Mouse (Mus musculus): ENCODE results near the gene Chst11. TPM values are rescaled to one million over a fixed set of nuclear protein-coding genes. Genes with fewer than 3 reads are reported as not detected.

The Chst11 gene
- total and polyA plus RNA-seq, 2 experiments: 0.09 to 0.16 TPM

- no peak for DNase-seq (ENCODE audit: extremely low read depth, low read depth, low spot score)
- TF ChIP-seq CTCF (IDR thresholded peaks at IDR 0.05; ENCODE audit: low read depth, low read length) (no peak), POLR2A (IDR thresholded peaks at IDR 0.05; ENCODE audit: extremely low read depth, insufficient read depth, low read length) (no peak)
- no peaks in the 10 kb centered on the region for H3K27me3 ChIP-seq (ENCODE audit: control insufficient read depth, insufficient read depth, low read length)
- WGBS: 90% methylated on average over 4 of the region's 4 CpGs
- H3K4me3 ChIP-seq (ENCODE audit: insufficient read depth, low read depth, low read length): no peak overlapping the region
- H3K36me3 ChIP-seq (ENCODE audit: control insufficient read depth, insufficient read depth, low read length): no peaks in the 10 kb centered on the region
- no peak overlapping the region for H3K27ac ChIP-seq (replicated peaks; ENCODE audit: insufficient read depth, low read depth, low read length)
- H3K4me1 ChIP-seq (ENCODE audit: control insufficient read depth, insufficient read depth, low read length): no peaks in the 10 kb centered on the region
- no peak overlapping the region for H3K9ac ChIP-seq (ENCODE audit: low read depth, low read length)
- no peaks in the 10 kb centered on the region for H3K79me2 ChIP-seq (ENCODE audit: control insufficient read depth, insufficient read depth, low read length)
Measured at GRCm38 (mm10) chr10:83212618-83213017, 227.3 kb downstream of the Chst11 start.

DNA sequence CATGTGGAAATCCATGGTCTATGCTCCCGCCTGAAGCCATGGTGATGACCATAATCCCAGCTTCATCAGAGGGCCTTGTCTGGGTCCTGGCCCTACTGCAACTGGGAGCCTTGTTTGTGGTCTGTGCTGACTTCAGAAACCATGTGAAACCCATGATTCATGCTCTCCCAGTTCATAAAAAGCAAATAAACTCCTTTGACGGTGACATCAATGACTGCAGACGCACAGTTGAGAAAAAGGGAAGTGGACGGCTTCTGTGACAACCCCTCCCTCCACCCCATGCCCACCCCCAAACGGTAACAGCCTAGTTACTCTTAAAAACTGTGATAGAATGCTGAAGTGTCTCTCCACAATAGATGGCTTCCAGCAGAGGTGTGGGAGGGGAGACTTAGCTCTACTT, 230.3 kb downstream of the Chst11 start:
- H3K27ac ChIP-seq (replicated peaks; ENCODE audit: insufficient read depth, low read depth, low read length): no peak overlapping the region
- no peak overlapping the region for H3K9ac ChIP-seq (ENCODE audit: low read depth, low read length)
- H3K4me1 ChIP-seq (ENCODE audit: control insufficient read depth, insufficient read depth, low read length): no peaks in the 10 kb centered on the region
- H3K27me3 ChIP-seq (ENCODE audit: control insufficient read depth, insufficient read depth, low read length): no peaks in the 10 kb centered on the region
- no peak for DNase-seq (ENCODE audit: extremely low read depth, low read depth, low spot score)
- H3K36me3 ChIP-seq (ENCODE audit: control insufficient read depth, insufficient read depth, low read length): no peaks in the 10 kb centered on the region
- no peaks in the 10 kb centered on the region for H3K79me2 ChIP-seq (ENCODE audit: control insufficient read depth, insufficient read depth, low read length)
- 83% methylated on average over 5 of the region's 5 CpGs for WGBS
- H3K4me3 ChIP-seq (ENCODE audit: insufficient read depth, low read depth, low read length): no peak overlapping the region
- no peak for TF ChIP-seq CTCF (IDR thresholded peaks at IDR 0.05; ENCODE audit: low read depth, low read length)
- no peak for TF ChIP-seq POLR2A (IDR thresholded peaks at IDR 0.05; ENCODE audit: extremely low read depth, insufficient read depth, low read length)

DNA sequence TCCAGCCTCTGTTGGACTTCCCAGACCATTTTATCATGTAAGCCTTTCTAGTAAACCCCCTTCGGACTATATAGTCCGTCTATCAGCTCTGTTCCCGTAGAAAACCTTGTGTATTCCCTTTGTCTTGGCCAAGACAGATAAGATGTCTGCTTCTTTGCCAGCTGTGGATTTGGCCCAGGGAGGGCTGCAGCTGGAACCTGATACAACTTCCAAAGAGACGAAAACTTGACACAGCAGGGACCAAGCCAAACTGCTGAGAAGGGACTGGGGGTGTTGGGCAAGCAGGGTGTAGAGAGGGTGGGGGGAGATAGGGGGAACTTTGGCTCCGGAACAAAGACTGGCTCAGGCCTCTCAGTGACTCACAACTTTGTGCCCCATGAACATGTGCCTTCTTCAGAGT, 232.0 kb downstream of the Chst11 start:
- Histone ChIP-seq H3K27me3 (ENCODE audit: control insufficient read depth, insufficient read depth, low read length) (no peaks in the 10 kb centered on the region), H3K4me1 (ENCODE audit: control insufficient read depth, insufficient read depth, low read length) (no peaks in the 10 kb centered on the region), H3K36me3 (ENCODE audit: control insufficient read depth, insufficient read depth, low read length) (no peaks in the 10 kb centered on the region), H3K9ac (ENCODE audit: low read depth, low read length) (no peak overlapping the region), H3K4me3 (ENCODE audit: insufficient read depth, low read depth, low read length) (no peak overlapping the region), H3K79me2 (ENCODE audit: control insufficient read depth, insufficient read depth, low read length) (no peaks in the 10 kb centered on the region), H3K27ac (replicated peaks; ENCODE audit: insufficient read depth, low read depth, low read length) (no peak overlapping the region)
- DNase-seq (ENCODE audit: extremely low read depth, low read depth, low spot score): no peak
- TF ChIP-seq CTCF (IDR thresholded peaks at IDR 0.05; ENCODE audit: low read depth, low read length) (no peak), POLR2A (IDR thresholded peaks at IDR 0.05; ENCODE audit: extremely low read depth, insufficient read depth, low read length) (no peak)
- WGBS: 73% methylated on average over 5 of the region's 5 CpGs

GRCm38 (mm10) chr10:83218778-83219177, 233.5 kb downstream of the Chst11 start:
- WGBS: 57% methylated on average over 2 of the region's 2 CpGs
- Histone ChIP-seq H3K79me2 (ENCODE audit: control insufficient read depth, insufficient read depth, low read length) (no peaks in the 10 kb centered on the region), H3K27me3 (ENCODE audit: control insufficient read depth, insufficient read depth, low read length) (no peaks in the 10 kb centered on the region), H3K36me3 (ENCODE audit: control insufficient read depth, insufficient read depth, low read length) (no peaks in the 10 kb centered on the region), H3K4me3 (ENCODE audit: insufficient read depth, low read depth, low read length) (no peak overlapping the region), H3K4me1 (ENCODE audit: control insufficient read depth, insufficient read depth, low read length) (no peaks in the 10 kb centered on the region), H3K9ac (ENCODE audit: low read depth, low read length) (no peak overlapping the region), H3K27ac (replicated peaks; ENCODE audit: insufficient read depth, low read depth, low read length) (no peak overlapping the region)
- no peak for DNase-seq (ENCODE audit: extremely low read depth, low read depth, low spot score)
- TF ChIP-seq CTCF (IDR thresholded peaks at IDR 0.05; ENCODE audit: low read depth, low read length): no peak
- no peak for TF ChIP-seq POLR2A (IDR thresholded peaks at IDR 0.05; ENCODE audit: extremely low read depth, insufficient read depth, low read length)

GRCm38 (mm10) chr10:83219729-83220128, 234.4 kb downstream of the Chst11 start:
- Histone ChIP-seq H3K27ac (replicated peaks; ENCODE audit: insufficient read depth, low read depth, low read length) (no peak overlapping the region), H3K27me3 (ENCODE audit: control insufficient read depth, insufficient read depth, low read length) (no peaks in the 10 kb centered on the region), H3K79me2 (ENCODE audit: control insufficient read depth, insufficient read depth, low read length) (no peaks in the 10 kb centered on the region), H3K4me1 (ENCODE audit: control insufficient read depth, insufficient read depth, low read length) (no peaks in the 10 kb centered on the region), H3K36me3 (ENCODE audit: control insufficient read depth, insufficient read depth, low read length) (no peaks in the 10 kb centered on the region), H3K4me3 (ENCODE audit: insufficient read depth, low read depth, low read length) (no peak overlapping the region), H3K9ac (ENCODE audit: low read depth, low read length) (no peak overlapping the region)
- 33% methylated on average over 12 of the region's 12 CpGs for WGBS
- DNase-seq (ENCODE audit: extremely low read depth, low read depth, low spot score): no peak
- TF ChIP-seq CTCF (IDR thresholded peaks at IDR 0.05; ENCODE audit: low read depth, low read length): peak; percentile 72
- TF ChIP-seq POLR2A (IDR thresholded peaks at IDR 0.05; ENCODE audit: extremely low read depth, insufficient read depth, low read length): no peak

DNA sequence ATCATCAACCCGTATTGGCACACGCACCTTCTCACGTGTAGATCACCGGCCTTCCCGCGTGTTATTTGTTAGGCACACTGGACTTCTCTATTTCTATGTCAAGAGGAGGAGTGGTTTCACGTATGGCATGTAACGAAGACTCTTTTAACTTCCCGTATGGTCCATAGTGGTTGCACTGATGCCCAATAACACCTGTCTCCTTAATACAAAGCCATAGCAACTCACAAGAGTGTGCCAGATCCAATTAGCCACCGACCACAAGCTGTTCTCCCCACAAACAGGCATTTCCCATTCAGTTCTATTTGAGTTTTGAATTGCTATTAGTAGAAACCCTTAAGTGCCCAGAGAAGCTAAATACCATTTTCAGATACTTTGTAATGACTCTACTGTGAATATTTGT, 234.9 kb downstream of the Chst11 start:
- no peaks in the 10 kb centered on the region for H3K36me3 ChIP-seq (ENCODE audit: control insufficient read depth, insufficient read depth, low read length)
- no peaks in the 10 kb centered on the region for H3K27me3 ChIP-seq (ENCODE audit: control insufficient read depth, insufficient read depth, low read length)
- TF ChIP-seq CTCF (IDR thresholded peaks at IDR 0.05; ENCODE audit: low read depth, low read length): no peak
- no peak for TF ChIP-seq POLR2A (IDR thresholded peaks at IDR 0.05; ENCODE audit: extremely low read depth, insufficient read depth, low read length)
- H3K27ac ChIP-seq (replicated peaks; ENCODE audit: insufficient read depth, low read depth, low read length): no peak overlapping the region
- H3K79me2 ChIP-seq (ENCODE audit: control insufficient read depth, insufficient read depth, low read length): no peaks in the 10 kb centered on the region
- H3K4me1 ChIP-seq (ENCODE audit: control insufficient read depth, insufficient read depth, low read length): no peaks in the 10 kb centered on the region
- H3K9ac ChIP-seq (ENCODE audit: low read depth, low read length): no peak overlapping the region
- H3K4me3 ChIP-seq (ENCODE audit: insufficient read depth, low read depth, low read length): no peak overlapping the region
- 88% methylated on average over 10 of the region's 10 CpGs for WGBS
- no peak for DNase-seq (ENCODE audit: extremely low read depth, low read depth, low spot score)

Measured in liver, adult 2 months (tissue).